Mouse (Mus musculus) liver, postnatal 0 days (tissue): ENCODE measurements around the gene Thegl.

Source experiments
- CTCF ChIP-seq: sonication (generic); IDR thresholded peaks from 2 replicates; pipeline ENCODE4 v1.5.1; 2016; ENCODE audit warnings: antibody characterized with exemption, low read depth
- EP300 ChIP-seq: IDR thresholded peaks from 2 replicates; pipeline ENCODE4 v1.6.1; 2016; ENCODE audit warnings: antibody characterized with exemption, low read depth, mild to moderate bottlenecking

DNA sequence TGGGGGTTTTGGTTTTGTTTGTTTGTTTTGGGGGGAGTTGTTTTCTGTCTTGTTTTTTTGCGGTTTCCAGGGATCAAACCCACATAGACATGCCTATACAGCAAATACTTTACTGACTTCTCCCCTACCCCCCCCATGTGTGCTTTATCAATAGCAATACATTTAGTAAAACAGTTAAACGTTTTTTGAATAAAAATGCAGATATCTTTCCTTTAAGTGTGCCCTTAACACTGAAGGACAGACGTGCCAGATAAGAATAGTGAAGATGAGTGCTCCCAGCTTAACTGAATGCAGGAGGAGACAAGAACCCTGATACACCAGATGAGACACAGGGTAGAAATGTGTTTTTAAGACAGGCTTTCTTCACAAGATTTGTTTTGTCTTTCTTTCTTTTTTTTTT is 4.7 kb upstream of the Thegl start:
- no peak for TF ChIP-seq CTCF
- peak; percentile 94 for TF ChIP-seq EP300
